1 mouse cellular context compared by ENCODE assay signal in the genomic region with DNA sequence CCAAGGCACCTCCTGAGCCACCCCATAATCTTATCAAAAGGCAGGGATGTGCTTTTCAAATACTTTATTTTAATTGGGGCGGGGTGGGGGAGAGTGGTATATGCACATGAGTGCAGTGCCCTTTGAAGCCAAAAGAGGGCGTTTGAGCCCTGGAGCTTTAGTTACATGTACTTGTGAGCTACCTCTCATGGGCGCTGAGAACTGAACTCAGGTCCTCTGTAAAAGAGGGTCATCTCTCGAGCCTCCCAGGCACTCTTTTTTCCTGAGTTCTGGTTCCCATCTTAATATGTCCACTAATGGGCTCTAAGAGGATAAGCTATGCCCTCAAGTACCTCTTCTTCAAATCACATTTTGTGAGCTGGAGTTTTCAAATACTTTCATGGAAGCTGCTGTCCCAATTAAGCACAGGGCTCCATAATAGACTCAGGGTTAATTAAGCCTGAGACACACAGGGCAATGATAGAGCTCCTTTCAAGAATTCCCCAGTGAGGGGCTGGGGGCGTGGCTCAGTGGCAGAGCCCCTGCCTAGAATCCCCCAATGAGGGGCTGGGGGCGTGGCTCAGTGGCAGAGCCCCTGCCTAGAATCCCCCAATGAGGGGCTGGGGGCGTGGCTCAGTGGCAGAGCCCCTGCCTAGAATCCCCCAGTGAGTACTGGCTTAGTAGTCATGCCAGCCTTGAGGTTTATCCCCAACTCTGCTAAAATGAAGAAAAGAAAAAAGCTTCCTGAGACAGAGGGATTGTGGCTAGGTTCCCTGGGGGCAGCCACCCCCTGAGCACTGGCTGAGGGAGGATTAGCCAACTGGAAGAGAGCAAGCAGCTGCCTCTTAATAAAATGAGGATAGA.
TF ChIP-seq lines count a peak whose summit lies in the region.

No protein-coding gene starts in this region.

TF ChIP-seq in MEL, 35 proteins besides CTCF, POLR2A, EP300 and RAD21 (continued from another document):
- TF ChIP-seq USF2 (IDR thresholded peaks at IDR 0.05; ENCODE audit: borderline replicate concordance in 1 of 2, insufficient read depth in 1 of 2, low read depth in 1 of 2, low read length in 2 of 2) (no peak), SIN3A (IDR thresholded peaks at IDR 0.05; ENCODE audit: low read length) (no peak), CHD2 (IDR thresholded peaks at IDR 0.05; ENCODE audit: low read length) (no peak), TAL1 (IDR thresholded peaks at IDR 0.05; ENCODE audit: low read length) (no peak), POLR2AphosphoS5 (IDR thresholded peaks at IDR 0.05; ENCODE audit: borderline replicate concordance, low read depth, low read length) (no peak), NELFE (IDR thresholded peaks at IDR 0.05; ENCODE audit: low read depth, low read length) (no peak)
TF ChIP-seq in MEL: peak in this region for 0.
